Mouse (Mus musculus): ENCODE data around the gene Osbpl9.

GRCm38 (mm10) chr4:109048258-109048657 lies 153.8 kb downstream of the Osbpl9 start:
- TF ChIP-seq USF1 (IDR thresholded peaks at IDR 0.05; ENCODE audit: low read depth) = no peak
- TF ChIP-seq MAX (IDR thresholded peaks at IDR 0.05; ENCODE audit: low read depth) = no peak
- TF ChIP-seq POLR2A (IDR thresholded peaks at IDR 0.05; ENCODE audit: insufficient read length, low read depth) = no peak
- no peak for TF ChIP-seq TCF3 (IDR thresholded peaks at IDR 0.05; ENCODE audit: insufficient read length, low read depth)
- TF ChIP-seq POLR2AphosphoS2 (IDR thresholded peaks at IDR 0.05; ENCODE audit: insufficient read length, low read depth) = no peak
- no peak for TF ChIP-seq CEBPB (IDR thresholded peaks at IDR 0.05; ENCODE audit: insufficient read depth, poor library complexity, severe bottlenecking)
- TF ChIP-seq E2F4 (IDR thresholded peaks at IDR 0.05; ENCODE audit: insufficient read depth) = no peak
